Mouse (Mus musculus) small intestine, adult 2 months (tissue): ENCODE data around the gene Spcs2. TPM values are rescaled to one million over a fixed set of nuclear protein-coding genes. Genes with fewer than 3 reads are reported as not detected.
A peak's percentile ranks its signal among the peaks of the same experiment; 100 is the strongest.

Source experiments
- H3K27ac ChIP-seq: fragments of 200-500 bp; 2 replicates; pipeline ENCODE4 v1.5.1; 2012; ENCODE audit warnings: low read depth, low read length, control low read depth, inconsistent platforms; ENCODE audit not compliant: insufficient read depth
- H3K27me3 ChIP-seq: fragments of 200-500 bp; 2 replicates; pipeline ENCODE4 v1.6.1; 2012; ENCODE audit warnings: mild to moderate bottlenecking, moderate library complexity, low read length, inconsistent platforms; ENCODE audit not compliant: control insufficient read depth, insufficient read depth
- H3K36me3 ChIP-seq: fragments of 200-500 bp; 2 replicates; pipeline ENCODE4 v1.6.1; 2012; ENCODE audit warnings: mild to moderate bottlenecking, low read length, control low read depth, inconsistent platforms; ENCODE audit not compliant: control insufficient read depth, insufficient read depth
- H3K4me1 ChIP-seq: fragments of 200-500 bp; 2 replicates; pipeline ENCODE4 v1.6.1; 2012; ENCODE audit warnings: low read length, inconsistent platforms, mixed read lengths; ENCODE audit not compliant: control insufficient read depth, insufficient read depth, insufficient read length
- H3K4me3 ChIP-seq: fragments of 200-500 bp; 2 replicates; pipeline ENCODE4 v1.5.1; 2012; ENCODE audit warnings: low read depth, mild to moderate bottlenecking, control low read depth, inconsistent platforms, low read length, moderate library complexity
- CTCF ChIP-seq: fragments of 200-500 bp; IDR thresholded peaks from 2 replicates; pipeline ENCODE4 v1.5.1; 2012; ENCODE audit warnings: low read depth, mild to moderate bottlenecking, control low read depth, inconsistent platforms, low read length, moderate library complexity, mixed read lengths; ENCODE audit not compliant: insufficient replicate concordance, insufficient read length; ENCODE audit errors: extremely low read depth
- POLR2A ChIP-seq: fragments of 200-500 bp; IDR thresholded peaks from 2 replicates; pipeline ENCODE4 v1.6.1; 2012; ENCODE audit warnings: low read depth, mild to moderate bottlenecking, control low read depth, inconsistent platforms, low read length, moderate library complexity
- WGBS: fragments of 180-500 bp; shearing (Covaris S2); methylation state at CpG from one replicate; pipeline ENCODE4 v1.1.7; 2018; 5-methylcytosine and 5-hydroxymethylcytosine counted together
- polyA plus RNA-seq: library from polyadenylated mRNA; depleted of rRNA; stranded (reverse); fragments of >200 nt; gene quantifications from 2 replicates; pipeline ENCODE4 v1.2.3, GENCODE M21; 2012

The Spcs2 gene
- polyA plus RNA-seq, 1 experiment: 12.0 TPM

GRCm38 (mm10) chr7:99864241-99865028 lies 1.2 kb upstream of the Spcs2 start:
- TF ChIP-seq POLR2A: no peak
- TF ChIP-seq CTCF: no peak
- Histone ChIP-seq H3K36me3 (no peaks in the 10 kb centered on the region), H3K4me3 (no peak overlapping the region), H3K27me3 (no peaks in the 10 kb centered on the region), H3K4me1 (no peaks in the 10 kb centered on the region), H3K27ac (no peak overlapping the region)
- WGBS: 68% methylated on average over 11 of the region's 11 CpGs

GRCm38 (mm10) chr7:99858813-99859585 lies 4.3 kb downstream of the Spcs2 start, which contains the start of gene Xrra1:
Xrra1 (plus strand) TSS chr7:99859116.
- TF ChIP-seq POLR2A: peak; percentile 93
- TF ChIP-seq CTCF: no peak
- peak within 1 kb of the TSS; percentile 86 for H3K4me3 ChIP-seq
- WGBS: under 1% methylated on average over 42 of the region's 42 CpGs
- peaks cover 6% of the 10 kb centered on the region; the same call in 1 of the 2 replicates for H3K4me1 ChIP-seq
- H3K27ac ChIP-seq: peak within 1 kb of the TSS; percentile 45
- H3K27me3 ChIP-seq: no peaks in the 10 kb centered on the region
- peaks cover 6% of the 10 kb centered on the region for H3K36me3 ChIP-seq

- H3K27me3 ChIP-seq: no peaks in the 10 kb centered on the region
- peaks cover 13% of the 10 kb centered on the region for H3K36me3 ChIP-seq
- H3K27ac ChIP-seq: peak overlapping the region; percentile 45
- peaks cover 6% of the 10 kb centered on the region; the same call in 1 of the 2 replicates for H3K4me1 ChIP-seq
- TF ChIP-seq POLR2A: no peak
- no peak for TF ChIP-seq CTCF
- H3K4me3 ChIP-seq: peak overlapping the region; percentile 86
- 1% methylated on average over 19 of the region's 19 CpGs for WGBS
These were observed 5.0 kb downstream of the Spcs2 start for GRCm38 (mm10) chr7:99858175-99858812.

- Histone ChIP-seq H3K36me3 (peaks cover 13% of the 10 kb centered on the region), H3K27ac (peak overlapping the region; percentile 36), H3K27me3 (no peaks in the 10 kb centered on the region), H3K4me1 (peaks cover 6% of the 10 kb centered on the region; the same call in 1 of the 2 replicates), H3K4me3 (peak overlapping the region; percentile 33; the same call in 1 of the 2 replicates)
- WGBS: 72% methylated on average over 14 of the region's 14 CpGs
- no peak for TF ChIP-seq CTCF
- TF ChIP-seq POLR2A: no peak
These were observed 6.9 kb downstream of the Spcs2 start for GRCm38 (mm10) chr7:99856266-99856861.

- peaks cover 15% of the 10 kb centered on the region for H3K36me3 ChIP-seq
- H3K4me3 ChIP-seq: no peak overlapping the region
- H3K4me1 ChIP-seq: peaks cover 6% of the 10 kb centered on the region; the same call in 1 of the 2 replicates
- no peak overlapping the region for H3K27ac ChIP-seq
- 80% methylated on average over 4 of the region's 4 CpGs for WGBS
- no peaks in the 10 kb centered on the region for H3K27me3 ChIP-seq
- TF ChIP-seq CTCF (no peak), POLR2A (no peak)
These were observed 9.0 kb downstream of the Spcs2 start for GRCm38 (mm10) chr7:99854311-99854710.

- H3K27ac ChIP-seq: no peak overlapping the region
- WGBS: 84% methylated on average over 7 of the region's 7 CpGs
- peaks cover 19% of the 10 kb centered on the region for H3K36me3 ChIP-seq
- no peaks in the 10 kb centered on the region for H3K27me3 ChIP-seq
- H3K4me3 ChIP-seq: no peak overlapping the region
- peaks cover 6% of the 10 kb centered on the region; the same call in 1 of the 2 replicates for H3K4me1 ChIP-seq
- no peak for TF ChIP-seq CTCF
- no peak for TF ChIP-seq POLR2A
These were observed 9.9 kb downstream of the Spcs2 start for GRCm38 (mm10) chr7:99853350-99853749.
